Mouse (Mus musculus) left cerebral cortex, adult 9 months (tissue): Measurements from ENCODE around the gene Tmem163.

Experiments used
- DNase-seq, 2 experiments: peaks; one replicate each; pipeline ENCODE4 v3.0.0; 2022; ENCODE audit warnings: low spot score in 2 of 2

The Tmem163 gene

DNA sequence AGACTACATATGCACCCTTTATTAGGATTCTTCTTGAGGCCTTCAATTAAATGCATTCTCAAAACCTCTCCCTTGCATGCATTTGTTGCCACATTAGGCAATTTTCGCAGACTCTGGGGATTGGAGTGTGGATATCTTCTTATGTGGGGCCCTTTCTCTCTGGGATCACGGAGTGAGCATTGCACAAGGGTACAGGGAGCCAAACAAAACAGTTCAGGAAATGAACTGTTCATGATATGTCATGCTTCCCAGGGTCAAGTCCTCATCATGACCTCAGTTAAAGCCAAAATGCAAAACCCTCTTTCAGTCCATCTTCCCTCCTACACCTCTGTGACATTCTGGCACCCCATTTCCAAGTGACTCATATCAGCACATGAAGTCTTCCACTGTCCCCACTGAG lies 27.8 kb downstream of the Tmem163 start:
- no peak for DNase-seq

DNA sequence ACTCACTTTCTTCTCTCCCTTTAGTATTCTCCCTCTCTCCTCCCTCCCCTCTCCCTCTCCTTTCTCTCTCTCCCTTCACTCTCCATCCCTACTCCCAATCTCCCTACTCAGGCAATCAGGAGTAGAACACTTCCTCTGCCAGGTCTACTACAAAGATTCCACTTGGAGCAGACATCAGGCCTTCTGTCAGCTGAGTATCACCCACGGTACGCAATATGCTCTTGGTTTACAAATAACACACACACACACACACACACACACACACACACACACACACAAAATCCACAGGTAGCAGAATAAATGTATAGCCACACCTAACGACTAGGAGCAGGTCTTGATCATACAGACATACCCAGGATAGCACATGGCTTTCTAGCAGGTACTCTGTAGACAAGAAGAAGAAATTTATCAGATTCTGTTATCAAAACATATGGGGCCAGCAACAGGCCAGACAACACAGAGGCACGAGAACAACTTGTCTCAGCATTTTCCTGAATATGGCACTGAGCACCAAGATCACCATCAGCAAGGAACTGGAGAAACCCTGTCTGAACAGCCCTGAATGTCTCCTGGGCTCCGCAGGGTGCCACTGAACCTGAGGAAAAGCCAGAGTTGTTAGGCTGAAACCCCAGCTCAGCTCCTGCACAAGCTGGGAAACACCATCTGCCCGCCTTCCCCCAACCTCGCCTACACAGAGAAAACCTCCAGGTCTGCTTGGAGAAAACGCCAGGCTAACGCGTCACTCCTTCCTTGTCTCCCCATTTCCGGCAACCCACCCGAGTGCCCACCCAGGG lies 36.2 kb downstream of the Tmem163 start:
- DNase-seq = peak in 1 of 2 experiments; percentile 12

DNA sequence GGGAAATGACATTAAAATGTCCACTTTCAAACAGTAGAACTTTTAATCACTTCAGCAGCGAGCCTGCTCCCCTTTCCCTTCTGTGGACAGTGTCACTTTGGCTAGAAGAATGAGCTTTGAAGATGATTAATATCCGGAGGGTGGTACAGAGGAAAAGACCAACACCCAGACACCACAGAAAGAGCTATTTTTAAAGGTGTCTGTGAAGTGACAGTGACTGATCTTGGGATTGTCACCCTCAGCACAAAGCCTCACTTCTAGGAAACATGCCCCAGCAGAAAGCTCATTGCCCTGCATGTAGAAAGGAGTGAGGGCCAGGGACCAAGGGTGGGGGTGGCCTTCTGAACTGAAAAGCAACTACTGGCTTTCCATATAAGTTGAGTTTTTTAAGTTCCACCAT lies 41.4 kb downstream of the Tmem163 start:
- DNase-seq = no peak

DNA sequence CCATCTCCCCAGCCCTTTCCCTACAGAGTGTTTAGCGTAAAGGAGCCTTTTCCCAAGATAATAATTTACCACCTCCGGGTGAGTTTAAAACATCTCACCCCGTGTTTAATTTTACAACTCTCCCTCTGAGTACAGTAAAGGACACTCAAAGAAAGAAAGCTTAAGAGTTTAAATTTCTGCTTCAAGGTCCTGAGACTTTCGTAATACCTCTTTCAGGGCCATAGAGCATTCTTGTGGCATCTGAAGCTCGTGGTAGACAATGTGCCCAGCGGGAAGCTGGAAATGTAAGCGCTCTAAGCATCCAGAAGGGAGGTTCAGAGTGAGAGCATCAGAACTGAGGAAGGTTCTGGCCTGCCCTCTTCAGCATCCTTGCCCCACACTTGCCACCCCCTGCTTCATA lies 52.2 kb downstream of the Tmem163 start:
- no peak for DNase-seq

DNA sequence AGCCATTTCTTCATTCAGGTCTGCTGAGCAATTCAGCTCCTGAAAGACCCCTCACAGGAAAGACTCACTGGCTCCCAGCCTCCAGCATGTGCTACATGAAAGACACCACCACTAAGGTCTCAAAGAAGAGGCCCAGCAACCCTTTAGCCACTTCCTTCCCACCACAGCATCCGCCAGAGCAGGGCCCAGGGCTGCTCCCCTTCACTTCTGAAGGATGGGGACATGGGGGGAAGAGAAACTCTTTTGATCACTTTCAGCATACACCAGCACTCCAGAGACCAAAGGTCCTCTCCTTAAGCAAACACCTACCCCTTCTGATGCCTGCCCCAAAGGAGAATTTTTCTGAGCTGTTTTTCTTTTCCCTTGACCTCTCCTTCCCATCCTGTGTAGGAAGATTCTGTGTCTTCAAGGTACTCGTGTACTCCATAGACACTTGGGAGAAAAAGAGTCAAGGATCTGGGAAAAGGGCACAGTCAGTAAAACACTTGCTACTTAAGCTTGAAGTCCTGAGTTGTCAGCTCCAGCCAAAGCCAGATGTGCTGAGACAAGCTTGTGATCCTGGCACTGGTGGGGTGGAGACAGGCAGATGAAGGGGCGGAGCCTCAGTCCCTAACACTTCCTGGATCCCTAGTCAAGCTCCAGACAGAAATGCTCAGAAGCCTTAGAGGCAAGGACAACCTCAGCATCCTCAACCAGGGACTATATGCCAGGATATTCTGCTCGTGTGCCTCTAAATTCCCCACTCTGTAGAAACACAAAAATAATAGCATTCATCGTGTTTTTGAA lies 53.6 kb downstream of the Tmem163 start:
- no peak for DNase-seq

DNA sequence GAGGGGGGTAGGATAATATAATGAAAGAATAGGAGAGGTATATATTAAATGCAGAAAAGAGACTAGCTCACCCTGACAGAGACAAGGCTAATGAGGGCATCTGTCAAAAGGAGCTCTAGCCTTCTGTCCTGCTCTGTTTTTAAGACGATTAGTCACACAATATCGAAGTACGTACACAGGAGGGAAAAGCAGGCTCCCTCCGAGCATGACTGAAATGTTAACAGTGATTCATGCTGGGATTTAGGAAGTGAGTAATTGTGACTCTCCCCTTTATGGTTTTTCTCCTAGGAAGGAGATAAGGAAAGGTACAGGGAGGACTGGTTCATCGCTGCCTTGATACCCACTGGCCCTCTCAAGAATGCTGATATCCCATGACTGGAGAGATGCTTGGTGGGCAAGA lies 57.0 kb downstream of the Tmem163 start:
- DNase-seq = no peak

DNA sequence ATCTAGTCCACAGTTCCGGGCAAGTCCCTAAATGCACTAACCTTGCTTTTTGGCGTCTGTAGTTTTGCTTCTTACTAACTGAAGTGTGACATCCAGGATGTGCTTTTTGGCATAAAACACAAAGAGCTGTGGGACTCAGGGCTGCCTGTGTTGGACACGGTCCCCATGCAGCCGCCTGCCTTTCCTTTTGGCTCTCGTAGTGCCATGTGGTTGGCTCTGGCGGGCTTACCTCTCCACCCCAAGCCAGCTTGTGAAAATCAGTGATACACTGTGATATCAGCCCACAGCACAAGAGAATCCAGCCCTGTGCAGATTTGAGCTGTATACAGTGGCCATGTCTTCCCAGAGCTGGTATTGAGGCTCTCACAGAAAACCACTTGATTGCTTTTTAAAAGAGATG lies 60.3 kb downstream of the Tmem163 start:
- DNase-seq = no peak

DNA sequence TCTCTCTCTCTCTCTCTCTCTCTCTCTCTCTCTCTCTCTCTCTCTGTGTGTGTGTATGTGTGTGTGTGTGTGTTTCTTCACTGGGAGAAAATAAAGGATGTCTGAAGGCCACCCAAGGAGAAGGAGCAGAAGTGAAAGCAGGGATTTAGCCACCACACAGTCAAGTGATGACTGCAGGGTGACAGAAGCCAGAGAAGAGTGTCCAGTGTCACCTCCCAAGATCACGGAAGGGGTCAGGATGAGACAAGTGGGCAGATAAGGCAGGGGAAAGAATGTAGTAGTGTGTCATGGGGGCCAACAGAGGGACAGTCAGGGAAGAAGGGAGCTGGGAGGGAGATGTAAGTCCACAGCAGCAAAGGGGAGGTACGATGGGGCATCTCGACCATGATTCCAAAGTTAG lies 69.0 kb downstream of the Tmem163 start:
- DNase-seq = no peak

DNA sequence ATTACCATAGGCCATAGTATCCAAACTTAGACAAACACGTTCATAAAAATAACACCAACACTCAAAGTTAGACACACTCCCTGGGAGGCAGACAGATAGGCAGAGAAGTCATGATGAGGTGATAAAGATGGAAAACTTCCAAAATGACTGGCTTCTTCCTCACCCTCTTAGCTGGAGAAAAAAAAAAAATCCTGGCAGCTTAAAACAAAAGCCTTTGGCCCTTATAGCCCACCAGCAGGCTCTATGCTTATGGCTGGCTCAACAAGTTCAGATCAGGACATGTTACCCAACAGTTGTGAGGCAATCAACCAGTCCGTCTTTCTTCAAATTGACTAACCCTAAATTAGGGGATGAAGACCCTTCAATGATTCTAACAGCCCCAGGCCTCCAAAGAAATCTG lies 69.5 kb downstream of the Tmem163 start:
- no peak for DNase-seq

DNA sequence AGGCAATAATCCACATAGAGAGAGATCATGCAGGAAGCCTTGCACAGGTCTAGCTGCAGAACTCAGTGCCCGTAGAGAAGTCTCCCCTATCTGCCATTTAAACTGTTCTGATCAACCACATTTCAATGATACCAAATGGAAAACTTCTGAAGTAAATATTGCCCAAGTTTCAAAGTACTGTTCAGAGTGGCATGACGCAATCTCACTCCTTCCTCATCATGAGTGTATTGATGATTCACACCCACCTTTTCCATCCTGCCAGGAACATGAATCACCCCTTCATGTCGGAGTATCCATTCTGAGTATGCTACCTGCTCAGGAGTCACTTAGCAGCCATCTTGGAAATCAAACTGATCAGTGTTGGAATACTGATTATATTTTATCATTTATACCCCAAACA lies 71.0 kb downstream of the Tmem163 start:
- no peak for DNase-seq

DNA sequence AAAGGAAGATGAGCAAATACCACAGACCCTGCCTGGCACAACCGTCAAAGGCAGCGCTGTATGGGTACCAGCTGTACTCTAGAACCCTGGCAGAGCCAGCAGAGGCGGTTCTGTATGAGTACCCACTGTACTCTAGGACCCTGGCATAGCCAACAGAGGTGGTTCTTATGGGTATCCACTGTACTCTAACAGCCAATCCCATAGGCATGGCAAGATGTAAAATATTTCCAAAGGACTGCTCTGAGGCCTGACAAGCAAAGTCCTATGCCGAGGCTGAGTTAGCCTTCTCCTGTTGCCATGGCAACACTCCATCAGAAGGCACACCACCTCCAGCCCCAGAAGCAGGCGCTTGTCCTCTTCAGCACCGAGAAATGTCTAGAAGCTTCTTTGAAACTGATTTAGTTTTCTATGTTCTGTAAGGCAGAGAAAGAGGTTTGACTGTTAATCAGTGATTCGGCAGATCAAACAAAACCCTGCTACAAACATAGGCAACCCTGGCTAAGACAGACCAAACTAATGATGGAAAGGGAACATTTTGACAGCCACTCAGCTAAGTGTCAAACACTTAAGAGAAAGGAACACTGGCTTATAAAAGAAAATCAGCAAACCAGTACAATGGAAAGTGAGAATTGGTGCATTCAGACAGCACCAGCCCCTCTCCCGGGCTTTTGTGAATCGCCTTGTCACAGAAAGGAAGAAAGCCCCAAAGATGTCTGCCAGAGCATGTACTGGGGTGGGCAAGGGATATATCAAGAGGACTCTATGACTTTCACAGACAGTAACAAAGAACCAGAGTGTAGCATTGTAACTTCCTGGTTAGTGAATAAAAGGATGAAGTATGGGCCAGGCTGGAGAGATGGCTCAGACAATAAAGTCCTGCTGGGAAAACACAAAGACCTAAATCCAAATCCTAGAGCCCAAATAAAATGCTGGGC lies 75.4 kb downstream of the Tmem163 start:
- DNase-seq = no peak

DNA sequence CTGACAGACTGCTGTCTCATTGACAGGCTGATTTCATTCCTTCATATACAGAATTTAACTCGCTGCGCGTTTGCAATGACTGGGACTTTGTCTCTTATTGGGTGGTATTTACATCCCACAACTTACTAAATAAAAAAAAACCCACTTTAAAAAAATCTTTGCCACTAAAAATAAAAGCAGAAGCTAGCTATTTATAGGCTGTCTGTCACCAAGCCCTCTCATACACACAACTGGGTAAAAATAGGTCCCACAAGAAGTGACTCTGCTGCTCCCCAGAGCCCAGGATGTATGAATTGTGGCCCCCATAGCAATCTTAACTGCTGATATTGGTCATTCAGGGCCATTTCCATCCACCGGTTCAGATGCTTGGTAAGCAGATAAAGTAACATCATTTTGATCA lies 83.2 kb downstream of the Tmem163 start:
- DNase-seq = no peak

DNA sequence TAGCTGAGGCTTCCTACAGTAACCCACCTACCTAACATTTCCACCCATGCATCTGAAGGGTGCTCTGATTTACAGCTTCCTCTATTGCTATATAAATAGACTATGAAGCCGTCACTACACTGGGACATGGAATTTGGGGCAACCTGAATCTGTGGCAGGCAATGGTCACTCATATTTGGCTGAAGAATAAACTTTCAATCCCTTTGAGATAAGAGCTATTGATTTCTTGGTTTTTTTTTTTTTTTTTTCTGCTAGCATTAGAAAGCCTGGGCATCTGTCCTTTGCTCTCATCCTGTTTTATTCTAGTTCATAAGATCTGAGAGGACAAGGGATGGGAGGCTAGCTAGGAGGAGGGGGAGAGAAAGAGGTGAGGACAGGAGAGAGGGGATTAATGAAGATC lies 83.6 kb downstream of the Tmem163 start:
- no peak for DNase-seq

DNA sequence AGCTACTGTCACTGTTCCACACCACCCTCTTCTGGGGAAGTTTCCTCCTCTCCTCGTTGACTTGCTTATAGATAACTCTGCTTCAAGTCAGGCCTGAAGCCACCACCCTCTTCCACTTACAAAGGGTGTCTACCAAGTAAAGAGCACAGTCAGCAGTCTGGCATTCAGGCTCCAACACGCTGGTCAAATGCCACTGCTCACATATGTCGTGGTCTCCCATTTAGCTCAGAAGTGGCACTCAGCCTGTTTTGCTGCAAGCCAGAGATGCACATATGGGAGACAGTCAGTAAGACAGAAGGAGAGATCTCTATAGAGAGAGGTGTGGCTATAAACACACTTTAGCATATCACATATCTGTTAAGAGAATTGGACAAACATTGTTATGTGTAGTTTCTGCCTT lies 89.8 kb downstream of the Tmem163 start:
- no peak for DNase-seq

DNA sequence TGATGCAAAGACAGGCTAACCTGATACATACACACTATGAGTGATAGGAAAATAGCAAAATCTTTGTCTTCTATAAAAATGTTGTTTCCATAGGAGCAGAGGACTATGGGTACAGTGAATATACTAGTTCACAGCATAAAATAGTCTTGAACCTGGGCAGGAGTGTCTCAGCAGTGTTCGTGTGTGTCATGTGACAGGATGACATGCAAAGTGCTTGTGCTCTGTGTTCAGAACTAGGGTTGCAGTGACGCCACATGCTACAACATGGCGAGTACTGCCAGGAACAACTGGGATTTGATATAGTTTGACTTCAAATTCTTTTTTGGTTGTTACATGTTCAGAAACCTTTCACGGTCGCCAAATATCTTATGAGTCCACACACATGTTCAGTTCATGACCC lies 92.3 kb downstream of the Tmem163 start:
- no peak for DNase-seq

DNA sequence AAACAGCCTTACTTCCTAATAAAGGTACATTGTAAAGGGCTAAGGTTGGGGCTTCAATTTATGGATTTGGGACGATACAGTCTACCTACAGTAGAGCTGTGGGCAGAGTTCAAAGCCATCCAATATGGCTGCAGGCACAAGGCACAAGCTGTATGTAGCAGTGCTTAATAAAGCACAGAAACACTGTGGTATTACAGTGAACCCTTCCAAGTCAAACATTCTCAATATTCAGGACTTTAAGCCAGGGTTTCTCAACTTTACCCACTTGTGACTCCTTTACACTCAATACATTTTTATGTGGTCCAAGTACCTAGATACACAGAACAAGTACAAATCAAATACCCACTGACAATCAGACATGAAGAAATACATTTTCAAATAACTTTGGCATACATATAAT lies 93.2 kb downstream of the Tmem163 start:
- DNase-seq = no peak

DNA sequence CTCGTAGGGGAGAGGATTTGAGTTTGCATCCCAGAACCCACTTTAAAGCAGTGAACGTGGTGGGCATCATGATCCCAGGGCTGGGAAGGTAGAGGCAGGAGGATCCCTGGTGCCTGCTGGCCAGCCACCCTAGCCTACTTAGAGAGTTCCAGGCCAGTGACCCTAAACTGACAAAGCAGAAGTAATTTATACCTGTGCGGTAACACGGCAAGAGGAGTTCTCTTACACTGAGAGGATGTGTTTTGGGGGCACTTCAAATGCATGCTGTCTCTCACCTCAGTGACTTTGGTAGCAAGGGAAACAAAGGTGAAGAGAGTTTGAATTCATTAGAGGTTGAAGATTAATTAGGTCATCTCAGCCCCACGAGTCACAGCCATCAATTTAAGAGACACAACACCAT lies 101.4 kb downstream of the Tmem163 start:
- DNase-seq = no peak

DNA sequence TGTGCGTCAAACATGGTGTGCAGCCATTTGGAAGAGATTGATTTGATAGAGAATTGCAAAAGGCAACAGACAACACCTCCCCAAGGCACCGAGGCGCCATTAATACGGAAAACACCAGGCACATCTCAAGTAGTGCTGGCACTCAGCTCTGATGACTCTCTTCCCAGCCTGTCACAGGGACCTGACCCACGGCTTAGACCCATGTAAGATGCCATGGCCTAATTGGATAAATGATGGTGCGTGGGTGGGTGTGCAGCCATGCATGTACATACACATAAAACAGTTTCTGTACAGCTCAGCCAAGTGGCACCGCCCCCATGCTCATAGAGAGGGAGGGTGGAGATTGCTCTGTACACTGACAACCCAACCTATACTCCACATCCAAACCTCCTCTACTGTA lies 102.3 kb downstream of the Tmem163 start:
- DNase-seq = no peak

DNA sequence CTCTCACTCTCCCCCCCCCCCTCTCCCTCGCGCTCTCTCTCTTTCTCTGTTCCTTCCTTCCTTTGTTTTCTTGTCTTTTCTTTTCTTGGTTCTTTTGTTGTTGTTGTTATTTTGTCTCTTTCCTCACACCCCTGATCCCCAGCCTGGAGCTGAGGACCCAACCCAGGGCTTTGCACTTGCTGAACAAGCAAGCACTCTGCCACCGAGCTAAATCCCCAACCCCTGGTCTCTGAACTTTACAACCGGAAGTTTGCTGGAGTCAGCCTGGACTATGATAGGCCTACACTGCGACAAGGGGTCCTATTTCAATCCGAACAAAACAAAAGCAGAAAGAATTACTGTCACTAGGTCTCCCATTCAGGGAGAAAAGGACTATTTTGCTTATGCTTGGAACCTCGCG lies 102.8 kb downstream of the Tmem163 start:
- no peak for DNase-seq

DNA sequence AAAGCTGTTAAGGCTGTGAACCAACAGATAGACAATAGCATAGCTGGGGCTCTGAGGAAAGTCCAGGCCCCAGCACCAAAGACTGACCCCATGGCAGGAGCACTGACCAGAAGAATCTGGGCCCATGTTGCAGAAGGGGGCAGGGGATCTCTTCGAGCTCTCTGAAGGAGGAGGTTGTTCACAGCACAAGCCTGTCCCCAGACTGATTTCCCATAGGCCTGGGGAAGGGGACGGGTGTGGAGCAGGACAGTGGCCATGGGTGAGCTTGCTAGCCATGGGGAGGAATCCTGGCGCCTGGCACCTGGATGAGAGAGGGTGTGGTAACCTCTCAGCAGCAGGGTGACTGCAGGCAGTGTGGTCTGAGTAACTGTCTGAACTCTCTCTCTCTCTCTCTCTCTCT lies 103.2 kb downstream of the Tmem163 start:
- no peak for DNase-seq

DNA sequence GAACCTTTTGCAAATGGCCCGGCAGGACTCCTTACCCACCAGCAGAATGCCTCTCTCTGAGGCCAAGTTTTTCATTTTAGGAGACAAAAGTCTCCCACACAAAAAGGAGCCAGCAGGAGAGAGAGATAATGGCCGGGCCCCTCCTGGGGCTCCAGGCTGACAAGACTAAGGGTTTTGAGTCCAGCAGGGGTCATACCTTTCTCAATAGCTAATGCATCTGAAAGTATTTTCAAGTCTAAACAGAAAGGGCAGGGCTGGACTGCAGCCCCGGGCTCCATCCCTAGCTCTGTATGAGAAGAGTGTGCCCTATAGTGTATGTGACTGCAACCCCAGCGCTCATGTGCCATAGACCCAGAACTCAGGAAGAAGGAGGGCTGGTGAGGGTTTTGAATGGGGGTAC lies 103.7 kb downstream of the Tmem163 start:
- no peak for DNase-seq

DNA sequence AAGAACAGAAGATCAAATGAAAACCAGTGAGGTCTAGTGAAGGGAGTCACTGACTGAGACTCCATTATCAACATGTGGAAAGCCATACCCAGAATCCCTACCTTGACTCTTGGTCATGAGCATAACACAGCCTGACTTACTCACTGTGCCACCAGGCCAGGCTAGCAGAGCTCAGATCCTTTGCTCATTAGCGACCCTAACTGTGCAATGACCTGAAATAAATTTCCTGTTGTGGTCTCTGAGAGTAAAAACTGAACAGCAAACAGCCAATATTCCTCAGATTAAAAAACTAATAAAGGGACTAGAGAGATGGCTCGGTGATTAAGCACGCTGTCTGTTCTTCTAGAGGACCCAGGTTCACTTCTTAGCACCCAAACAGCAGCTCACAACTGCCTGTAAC lies 106.2 kb downstream of the Tmem163 start:
- no peak for DNase-seq
